Mouse (Mus musculus): ENCODE results near the gene Tnnt3.

DNA sequence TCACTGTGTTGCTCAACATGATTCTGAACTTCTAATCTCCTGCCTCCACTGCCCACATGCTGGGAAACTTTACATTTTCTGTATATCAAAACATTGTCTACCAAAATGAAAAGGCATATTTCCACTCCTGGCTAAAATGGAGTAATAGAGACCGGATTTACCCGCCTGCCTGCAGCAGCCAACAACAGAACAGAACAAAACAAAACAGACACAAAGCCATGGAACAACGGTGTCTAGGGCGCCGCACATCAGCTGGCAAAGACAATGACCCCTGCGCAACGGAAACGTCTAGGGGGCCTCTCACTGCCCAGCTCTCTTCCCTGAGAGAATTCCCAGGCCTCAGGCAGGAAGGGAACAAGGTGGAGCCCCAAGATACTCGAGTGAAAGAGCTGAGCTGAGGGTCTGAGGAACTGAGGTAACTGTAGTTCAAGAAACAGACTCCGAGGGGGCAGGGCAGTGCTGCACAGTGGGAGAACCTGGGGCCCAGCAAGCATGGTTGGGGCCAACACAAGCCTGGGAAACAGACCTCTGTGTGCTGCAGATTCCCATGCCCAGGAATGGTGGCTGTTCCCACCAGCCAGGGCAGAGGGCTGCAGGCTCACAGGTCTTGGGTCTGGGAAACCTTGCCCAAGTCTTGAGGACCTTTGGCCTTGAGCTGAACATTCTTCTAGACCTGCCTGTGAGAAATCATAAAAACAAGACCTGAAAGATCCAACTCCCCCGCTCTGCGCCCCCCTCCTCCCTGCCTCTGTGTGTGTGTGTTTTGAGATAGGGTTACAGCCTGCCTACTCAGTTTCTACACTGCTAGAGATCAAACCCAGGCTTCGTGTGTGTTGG, 26.9 kb downstream of the Tnnt3 start:
- TF ChIP-seq USF1 (IDR thresholded peaks at IDR 0.05; ENCODE audit: low read depth, low read length): no peak
- no peak for TF ChIP-seq HCFC1 (IDR thresholded peaks at IDR 0.05; ENCODE audit: low read depth, low read length)
- TF ChIP-seq CTCF (IDR thresholded peaks at IDR 0.05 in 2 of 3, conservative IDR thresholded peaks at IDR 0.05 in 1 of 3; ENCODE audit: control insufficient read depth in 1 of 3, insufficient read depth in 1 of 3, low read depth in 2 of 3, low read length in 3 of 3, poor library complexity in 1 of 3, severe bottlenecking in 1 of 3): no peak
- no peak for TF ChIP-seq POLR2A (IDR thresholded peaks at IDR 0.05; ENCODE audit: control insufficient read depth in 1 of 2, insufficient read depth in 1 of 2, low read depth in 1 of 2, low read length in 2 of 2, poor library complexity in 1 of 2)
- no peak for TF ChIP-seq SMC3 (IDR thresholded peaks at IDR 0.05; ENCODE audit: low read depth, low read length)
- TF ChIP-seq GATA1 (IDR thresholded peaks at IDR 0.05; ENCODE audit: low read depth, low read length): no peak
- TF ChIP-seq NELFE (IDR thresholded peaks at IDR 0.05; ENCODE audit: low read depth, low read length): no peak
- no peak for TF ChIP-seq ZC3H11A (IDR thresholded peaks at IDR 0.05; ENCODE audit: low read depth, low read length)
- no peak for TF ChIP-seq E2F4 (IDR thresholded peaks at IDR 0.05; ENCODE audit: borderline replicate concordance, low read depth, low read length)
